Mouse (Mus musculus): ENCODE results near the gene Ddx18. TPM values are rescaled to one million over a fixed set of nuclear protein-coding genes. Genes with fewer than 3 reads are reported as not detected.

The Ddx18 gene
- 50.9 and 55.7 TPM in 2 replicates for polyA plus RNA-seq (2012; rRNA removed)

DNA sequence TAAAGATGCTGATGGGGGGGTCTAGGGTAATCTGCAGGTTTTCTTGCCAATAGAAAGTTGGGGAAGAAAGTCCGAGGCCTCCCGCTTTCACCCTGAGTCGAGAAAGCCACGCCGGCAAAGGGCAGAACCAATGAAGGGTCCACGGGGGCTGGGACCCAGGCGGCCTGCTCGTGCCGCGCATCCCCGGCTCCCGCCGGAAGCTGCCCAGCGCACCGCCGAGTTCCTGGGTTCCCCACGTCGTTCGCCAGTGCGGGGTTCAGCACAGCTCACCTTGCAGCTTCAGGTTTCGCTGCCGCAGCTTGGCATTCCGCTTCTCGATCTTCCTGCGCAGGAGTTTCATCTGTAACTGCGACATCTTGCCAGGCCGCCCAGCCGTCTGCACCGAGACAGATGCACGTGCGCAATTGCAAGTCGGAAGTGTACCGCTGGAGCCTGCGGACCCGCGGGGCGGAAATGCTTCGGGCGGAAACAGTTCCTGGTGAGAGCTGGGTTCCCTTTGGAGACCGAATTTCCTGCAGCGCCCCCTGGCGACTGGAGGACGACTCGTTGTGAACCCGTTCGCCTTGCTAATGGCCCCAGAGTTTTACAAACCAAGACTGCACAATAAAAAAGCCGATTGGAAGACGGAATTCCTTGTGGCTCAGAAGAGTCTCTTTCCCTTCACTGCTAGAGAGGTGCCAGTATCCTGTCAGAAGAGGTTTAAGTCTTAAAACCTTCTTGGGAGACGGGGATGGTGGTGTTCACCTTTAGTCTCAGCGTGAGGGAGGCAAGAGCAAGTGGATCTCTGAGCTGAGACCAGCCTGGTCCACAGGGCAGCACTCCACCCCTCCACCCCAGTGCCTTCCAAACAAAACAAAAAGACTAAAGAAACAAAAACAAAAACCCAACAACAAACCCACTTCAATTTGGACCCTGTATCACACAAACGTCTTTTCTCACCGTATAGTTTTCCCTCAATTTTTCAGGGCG, at the start of gene Ddx18:
Gene Ddx18, minus strand, starts transcription at position 469 of the 969 bp plus-strand sequence.

DNA sequence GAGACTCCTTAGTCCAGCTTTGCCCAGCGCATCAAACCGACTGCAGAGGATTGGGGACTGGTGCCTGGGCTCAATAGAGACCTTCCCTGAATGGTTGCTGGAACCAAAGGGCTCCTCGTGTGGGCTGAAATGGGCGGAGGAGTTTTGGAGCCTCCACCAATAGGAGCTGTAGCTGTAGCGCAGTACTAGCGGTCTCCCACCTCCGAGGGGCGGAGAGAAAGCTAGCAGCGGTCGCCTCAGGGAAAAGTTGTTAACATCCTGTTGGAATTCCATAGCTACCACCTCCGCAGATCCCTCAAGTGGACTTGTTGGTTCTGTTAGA, 39.4 kb downstream of the Ddx18 start, which contains the start of gene Htr5b:
Gene Htr5b, minus strand, starts transcription at position 67 of the 322 bp plus-strand sequence.

Other genes starting within 250 kb of the Ddx18 start
- gene Insig2, start 235.4 kb downstream of the Ddx18 start, polyA plus RNA-seq (2012; rRNA removed): 5.5 and 7.3 TPM in 2 replicates
- 2.5 and 2.9 TPM in 2 replicates for gene Ccdc93, start 136.9 kb downstream of the Ddx18 start, polyA plus RNA-seq (2012; rRNA removed)
- not detected in 2 replicates for gene Htr5b, start 39.5 kb downstream of the Ddx18 start, polyA plus RNA-seq (2012; rRNA removed)

Measured in liver, embryonic 14 days (tissue).